Mouse (Mus musculus) cortical plate, adult 2 months (tissue): ENCODE data around the gene Mlc1. TPM values are rescaled to one million over a fixed set of nuclear protein-coding genes. Genes with fewer than 3 reads are reported as not detected.

ENCODE experiments used
- H3K27ac ChIP-seq: fragments of 200-500 bp; 2 replicates; pipeline ENCODE4 v1.5.1; 2012; ENCODE audit warnings: low read length, control low read depth, inconsistent platforms; ENCODE audit not compliant: insufficient read depth
- H3K4me1 ChIP-seq: fragments of 200-500 bp; 2 replicates; pipeline ENCODE4 v1.6.1; 2011; ENCODE audit warnings: low read length; ENCODE audit not compliant: control insufficient read depth, insufficient read depth
- H3K4me3 ChIP-seq: fragments of 200-500 bp; 2 replicates; pipeline ENCODE4 v1.5.1; 2011; ENCODE audit warnings: mild to moderate bottlenecking, low read length, control low read depth; ENCODE audit not compliant: insufficient read depth
- CTCF ChIP-seq: fragments of 200-500 bp; IDR thresholded peaks from 2 replicates; pipeline ENCODE4 v1.5.1; 2011; ENCODE audit warnings: mild to moderate bottlenecking, control low read depth, low read length; ENCODE audit not compliant: insufficient read depth; ENCODE audit errors: extremely low read depth
- POLR2A ChIP-seq: fragments of 200-500 bp; IDR thresholded peaks from 2 replicates; pipeline ENCODE4 v1.6.1; 2011; ENCODE audit warnings: mild to moderate bottlenecking, low read length, control low read depth; ENCODE audit not compliant: insufficient read depth; ENCODE audit errors: extremely low read depth
- polyA plus RNA-seq: library from polyadenylated mRNA; depleted of rRNA; stranded (reverse); fragments of >200 nt; gene quantifications from 2 replicates; pipeline ENCODE4 v1.2.3, GENCODE M21; 2012; rRNA removed

The Mlc1 gene
- polyA plus RNA-seq, 1 experiment = 155 TPM

DNA sequence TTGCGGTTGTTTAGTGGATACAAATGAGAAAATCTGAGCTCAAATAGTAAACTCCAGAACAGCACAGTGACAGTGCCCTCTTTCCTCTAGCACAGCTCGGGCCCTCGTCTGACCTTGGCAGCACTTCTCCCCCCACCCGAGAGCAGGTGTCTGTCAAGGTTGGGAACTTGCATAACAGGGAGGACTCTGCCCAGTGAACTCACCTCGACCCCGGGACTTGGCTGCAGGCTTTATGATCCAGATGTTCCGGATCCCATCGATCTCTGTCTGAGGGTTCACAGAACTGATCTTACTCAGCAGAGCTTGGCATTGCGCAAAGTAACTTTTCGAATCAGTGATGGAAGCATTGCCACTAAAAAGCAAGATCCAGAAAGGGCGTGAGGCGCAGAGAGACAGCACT, 59.5 kb downstream of the Mlc1 start:
- no peak for TF ChIP-seq CTCF
- TF ChIP-seq POLR2A = no peak
- Histone ChIP-seq H3K4me1 (no peaks in the 10 kb centered on the region), H3K4me3 (no peak overlapping the region), H3K27ac (no peak overlapping the region)

GRCm38 (mm10) chr15:88917126-88917525, 61.7 kb downstream of the Mlc1 start:
- H3K4me3 ChIP-seq = no peak overlapping the region
- H3K27ac ChIP-seq = no peak overlapping the region
- TF ChIP-seq POLR2A = no peak
- no peak for TF ChIP-seq CTCF
- no peaks in the 10 kb centered on the region for H3K4me1 ChIP-seq

DNA sequence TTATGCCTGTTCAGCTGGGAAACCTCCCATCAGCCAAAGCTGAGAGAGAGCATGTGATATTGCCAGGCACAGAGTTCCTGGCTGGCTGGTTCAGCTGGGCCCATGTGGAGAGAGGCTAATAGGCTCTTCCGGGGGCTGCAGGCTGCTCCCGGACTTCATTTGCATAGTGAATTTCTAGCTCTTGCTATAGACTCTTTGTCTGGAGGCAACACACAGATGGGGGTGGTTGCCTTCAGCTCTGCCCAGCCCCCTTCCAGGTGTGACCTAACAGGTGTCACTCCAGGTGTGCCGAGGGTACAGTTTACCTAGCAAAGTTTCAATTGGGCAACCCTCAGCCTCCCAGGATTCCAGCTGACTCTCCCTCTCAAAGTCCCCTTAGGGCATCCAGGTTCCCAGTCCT, 62.4 kb downstream of the Mlc1 start:
- no peak overlapping the region for H3K27ac ChIP-seq
- no peaks in the 10 kb centered on the region for H3K4me1 ChIP-seq
- H3K4me3 ChIP-seq = no peak overlapping the region
- no peak for TF ChIP-seq CTCF
- TF ChIP-seq POLR2A = no peak

GRCm38 (mm10) chr15:88915046-88915445, 63.8 kb downstream of the Mlc1 start:
- H3K4me3 ChIP-seq = no peak overlapping the region
- no peaks in the 10 kb centered on the region for H3K4me1 ChIP-seq
- H3K27ac ChIP-seq = no peak overlapping the region
- no peak for TF ChIP-seq CTCF
- no peak for TF ChIP-seq POLR2A

DNA sequence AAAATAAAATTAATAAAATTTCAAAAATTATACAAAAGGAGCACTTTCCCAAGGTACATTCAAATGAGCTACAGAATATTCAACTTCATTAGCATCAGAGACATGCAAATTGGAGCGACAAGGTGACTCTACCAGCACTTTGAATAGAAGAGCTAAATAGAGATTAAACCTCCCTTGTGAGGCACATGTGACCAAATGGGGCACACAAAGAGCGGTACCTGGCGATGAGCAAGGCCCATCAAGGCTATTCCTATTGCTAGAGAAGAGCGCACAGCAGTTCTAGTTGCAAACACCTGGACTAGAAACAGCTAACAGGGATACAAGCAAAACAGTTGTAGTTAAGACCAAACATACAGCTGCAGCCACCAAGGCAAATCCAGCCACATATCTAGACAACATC, 72.5 kb downstream of the Mlc1 start:
- H3K4me3 ChIP-seq = no peak overlapping the region
- TF ChIP-seq POLR2A (no peak), CTCF (no peak)
- no peak overlapping the region for H3K27ac ChIP-seq
- no peaks in the 10 kb centered on the region for H3K4me1 ChIP-seq

Other genes with a start within 250 kb of the Mlc1 start
- 18.0 and 19.5 TPM in 2 replicates for gene Brd1, start 244.8 kb downstream of the Mlc1 start, polyA plus RNA-seq
- 5.1 and 5.5 TPM in 2 replicates for gene Zbed4, start 227.3 kb downstream of the Mlc1 start, polyA plus RNA-seq
- 17.0 and 17.5 TPM in 2 replicates for gene Alg12, start 159.7 kb downstream of the Mlc1 start, polyA plus RNA-seq
- gene Creld2, start 159.4 kb downstream of the Mlc1 start, polyA plus RNA-seq = 25.7 and 26.6 TPM in 2 replicates
- 14.2 and 16.7 TPM in 2 replicates for gene Pim3, start 116.8 kb downstream of the Mlc1 start, polyA plus RNA-seq
- 1.6 and 2.2 TPM in 2 replicates for gene Ttll8, start 24.6 kb downstream of the Mlc1 start, polyA plus RNA-seq
- not detected in 2 replicates for gene Mov10l1, start 3.9 kb upstream of the Mlc1 start, polyA plus RNA-seq
- 105 and 116 TPM in 2 replicates for gene Panx2, start 80.7 kb upstream of the Mlc1 start, polyA plus RNA-seq
- gene Trabd, start 96.1 kb upstream of the Mlc1 start, polyA plus RNA-seq = 18.5 and 19.9 TPM in 2 replicates
- gene Selenoo, start 110.1 kb upstream of the Mlc1 start, polyA plus RNA-seq = 37.1 and 38.5 TPM in 2 replicates
- 31.8 and 34.1 TPM in 2 replicates for gene Tubgcp6, start 144.1 kb upstream of the Mlc1 start, polyA plus RNA-seq
- 31.3 and 36.0 TPM in 2 replicates for gene Hdac10, start 149.7 kb upstream of the Mlc1 start, polyA plus RNA-seq
- 21.0 and 22.3 TPM in 2 replicates for gene Mapk12, start 161.7 kb upstream of the Mlc1 start, polyA plus RNA-seq
- gene Mapk11, start 170.6 kb upstream of the Mlc1 start, polyA plus RNA-seq = 91.5 and 93.7 TPM in 2 replicates
- gene Plxnb2, start 201.8 kb upstream of the Mlc1 start, polyA plus RNA-seq = 51.0 and 52.9 TPM in 2 replicates
- gene Dennd6b, start 217.5 kb upstream of the Mlc1 start, polyA plus RNA-seq = 137 and 148 TPM in 2 replicates
- 119 and 135 TPM in 2 replicates for gene Ppp6r2, start 232.5 kb upstream of the Mlc1 start, polyA plus RNA-seq